Mouse (Mus musculus) liver, adult 2 months (tissue): ENCODE data around the gene Gm266.

Source experiments
- CTCF ChIP-seq: fragments of 200-500 bp; IDR thresholded peaks from 2 replicates; pipeline ENCODE4 v1.5.1; 2011; ENCODE audit warnings: low read depth, low read length, control low read depth
- POLR2A ChIP-seq: fragments of 200-500 bp; IDR thresholded peaks from 2 replicates; pipeline ENCODE4 v1.6.1; 2011; ENCODE audit warnings: low read length, control low read depth; ENCODE audit not compliant: insufficient read depth; ENCODE audit errors: extremely low read depth

GRCm38 (mm10) chr12:111445890-111446613 is 39.6 kb downstream of the Gm266 start:
- TF ChIP-seq CTCF, result no peak
- TF ChIP-seq POLR2A, result no peak
